Mouse (Mus musculus) embryo, embryonic 9.5 days (tissue): ENCODE results near the gene Pdap1.
"Not testable (repeated sequence)": the region's sequence is repeated elsewhere in the genome, so short reads cannot be mapped to it uniquely, and the experiment has no call there.

Experiments
- DNase-seq: peaks from one replicate; pipeline ENCODE4 v3.0.0-alpha.2; 2017; ENCODE audit errors: extremely low spot score

Gene Pdap1

GRCm38 (mm10) chr5:145139571-145140519 lies at the start of gene Pdap1, which contains the start of gene Bud31:
Gene Pdap1 (minus strand): TSS chr5:145140238.
Gene Bud31 (plus strand): TSS chr5:145140362.
- DNase-seq: peak; percentile 93

- DNase-seq: no peak
These were observed 49.4 kb upstream of the Pdap1 start for GRCm38 (mm10) chr5:145189416-145189815.

- no peak for DNase-seq
These were observed 45.2 kb upstream of the Pdap1 start for GRCm38 (mm10) chr5:145185244-145185643.

- no peak for DNase-seq
These were observed 38.5 kb upstream of the Pdap1 start for GRCm38 (mm10) chr5:145178461-145178980.

- no peak for DNase-seq
These were observed 27.2 kb upstream of the Pdap1 start for GRCm38 (mm10) chr5:145167306-145167661.

- DNase-seq: peak; percentile 98
These were observed 26.7 kb upstream of the Pdap1 start, which contains the start of the genes Ptcd1 and Cpsf4 for GRCm38 (mm10) chr5:145166536-145167305. Gene Ptcd1 (minus strand): TSS chr5:145167108. Gene Cpsf4 (plus strand): TSS chr5:145167213.

- no peak for DNase-seq
These were observed 25.1 kb upstream of the Pdap1 start for GRCm38 (mm10) chr5:145165184-145165583.

GRCm38 (mm10) chr5:145164710-145165109 lies 24.7 kb upstream of the Pdap1 start:
- no peak for DNase-seq

GRCm38 (mm10) chr5:145161361-145161760 lies 21.3 kb upstream of the Pdap1 start:
- no peak for DNase-seq

GRCm38 (mm10) chr5:145152690-145153089 lies 12.7 kb upstream of the Pdap1 start:
- no peak for DNase-seq

GRCm38 (mm10) chr5:145149294-145149693 lies 9.3 kb upstream of the Pdap1 start:
- no peak for DNase-seq

GRCm38 (mm10) chr5:145147748-145148147 lies 7.7 kb upstream of the Pdap1 start:
- no peak for DNase-seq

GRCm38 (mm10) chr5:145140611-145141010 lies 573 bp upstream of the Pdap1 start:
- no peak for DNase-seq

- DNase-seq: no peak
These were observed 1.2 kb downstream of the Pdap1 start for GRCm38 (mm10) chr5:145138836-145139235.

GRCm38 (mm10) chr5:145133275-145133674 lies 6.8 kb downstream of the Pdap1 start:
- not testable (repeated sequence) for DNase-seq

GRCm38 (mm10) chr5:145130995-145131394 lies 9.0 kb downstream of the Pdap1 start:
- DNase-seq: no peak

- no peak for DNase-seq
These were observed 9.8 kb downstream of the Pdap1 start for GRCm38 (mm10) chr5:145130191-145130590.

GRCm38 (mm10) chr5:145129773-145130172 lies 10.3 kb downstream of the Pdap1 start:
- DNase-seq: not testable (repeated sequence)

GRCm38 (mm10) chr5:145129124-145129523 lies 10.9 kb downstream of the Pdap1 start:
- DNase-seq: no peak

GRCm38 (mm10) chr5:145126580-145126979 lies 13.5 kb downstream of the Pdap1 start:
- DNase-seq: no peak

- DNase-seq: no peak
These were observed 16.6 kb downstream of the Pdap1 start for GRCm38 (mm10) chr5:145123396-145123795.

GRCm38 (mm10) chr5:145120921-145121320 lies 19.1 kb downstream of the Pdap1 start:
- DNase-seq: no peak
